Mouse (Mus musculus) CH12.LX (cell line): Measurements from ENCODE around the gene Fastkd5. TPM values are rescaled to one million over a fixed set of nuclear protein-coding genes. Genes with fewer than 3 reads are reported as not detected.

Experiments used
- DNase-seq: peaks from one replicate; pipeline ENCODE4 v3.0.0-alpha.2; 2013; ENCODE audit errors: extremely low read depth
- H3K27ac ChIP-seq: 2 replicates; pipeline ENCODE4 v1.5.1; 2012; ENCODE audit warnings: low read depth, mild to moderate bottlenecking, control low read depth, moderate library complexity; ENCODE audit not compliant: insufficient read depth
- H3K27me3 ChIP-seq: replicated peaks from 2 replicates; pipeline ENCODE3; 2012; ENCODE audit warnings: inconsistent platforms
- H3K36me3 ChIP-seq, 2 experiments: replicated peaks in 1 of 2; 2 replicates each; pipeline versions ENCODE3 to v1.6.1; 2012; ENCODE audit warnings: inconsistent platforms in 1 of 2, low read length in 1 of 2, mild to moderate bottlenecking in 1 of 2, mixed read lengths in 1 of 2, moderate library complexity in 1 of 2; ENCODE audit not compliant: control insufficient read depth in 1 of 2, insufficient read depth in 1 of 2
- H3K4me1 ChIP-seq, 2 experiments: 2 replicates each; pipeline ENCODE4 v1.6.1; 2012; ENCODE audit warnings: inconsistent platforms in 1 of 2, moderate library complexity in 1 of 2; ENCODE audit not compliant: insufficient read depth in 2 of 2, control insufficient read depth in 1 of 2
- H3K4me2 ChIP-seq: 2 replicates; pipeline ENCODE4 v1.6.1; 2012; ENCODE audit warnings: low read depth, mild to moderate bottlenecking, control low read depth; ENCODE audit not compliant: poor library complexity, insufficient read depth, severe bottlenecking
- H3K4me3 ChIP-seq, 3 experiments: fragments of 150-350 bp in 1 of 3; sonication (generic) in 1 of 3; replicated peaks in 1 of 3; 2 replicates each; pipeline versions ENCODE3 to v1.5.1; 2011 to 2012; ENCODE audit warnings: low read depth in 2 of 3, low read length in 2 of 3, mild to moderate bottlenecking in 2 of 3, moderate library complexity in 2 of 3, control low read depth in 1 of 3, improper control_type of control experiment in 1 of 3, inconsistent platforms in 1 of 3, mixed read lengths in 1 of 3; ENCODE audit not compliant: poor library complexity in 1 of 3
- H3K79me2 ChIP-seq: replicated peaks from 2 replicates; pipeline ENCODE4 v1.6.1; 2012; ENCODE audit warnings: mild to moderate bottlenecking, moderate library complexity; ENCODE audit not compliant: control insufficient read depth, poor library complexity, insufficient read depth, severe bottlenecking; ENCODE audit errors: extremely low read depth
- H3K9ac ChIP-seq: 2 replicates; pipeline ENCODE4 v1.6.1; 2012; ENCODE audit warnings: low read depth, mild to moderate bottlenecking, control low read depth, moderate library complexity; ENCODE audit not compliant: insufficient read depth
- H3K9me3 ChIP-seq: replicated peaks from 2 replicates; pipeline ENCODE3; 2012; ENCODE audit warnings: low read length, inconsistent platforms, mixed read lengths
- BHLHE40 ChIP-seq: IDR thresholded peaks from 2 replicates; pipeline ENCODE4 v1.6.1; 2011; ENCODE audit warnings: mild to moderate bottlenecking, low read depth, low read length, improper control_type of control experiment
- CHD1 ChIP-seq: IDR thresholded peaks from 2 replicates; pipeline ENCODE4 v1.6.1; 2012; ENCODE audit warnings: low read depth, low read length, improper control_type of control experiment, inconsistent platforms
- CHD2 ChIP-seq: IDR thresholded peaks from 2 replicates; pipeline ENCODE4 v1.6.1; 2011; ENCODE audit warnings: low read length, improper control_type of control experiment
- CTCF ChIP-seq, 2 experiments: IDR thresholded peaks in 1 of 2; conservative IDR thresholded peaks in 1 of 2; 2 replicates each; pipeline ENCODE4 v1.5.1; 2011 to 2012; ENCODE audit warnings: low read depth in 2 of 2, low read length in 2 of 2, improper control_type of control experiment in 1 of 2, inconsistent platforms in 1 of 2, mild to moderate bottlenecking in 1 of 2, moderate library complexity in 1 of 2
- E2F4 ChIP-seq: IDR thresholded peaks from 2 replicates; pipeline ENCODE4 v1.6.1; 2011; ENCODE audit warnings: low read depth, low read length, improper control_type of control experiment; ENCODE audit not compliant: insufficient replicate concordance
- ELF1 ChIP-seq: IDR thresholded peaks from 2 replicates; pipeline ENCODE4 v1.6.1; 2014; ENCODE audit warnings: low read depth, mild to moderate bottlenecking, inconsistent platforms, low read length, improper control_type of control experiment
- EP300 ChIP-seq: IDR thresholded peaks from 2 replicates; pipeline ENCODE4 v1.6.1; 2011; ENCODE audit warnings: low read length, improper control_type of control experiment
- ETS1 ChIP-seq: conservative IDR thresholded peaks from 2 replicates; pipeline ENCODE4 v1.6.1; 2012; ENCODE audit warnings: low read depth, mild to moderate bottlenecking, inconsistent platforms, low read length, improper control_type of control experiment, moderate library complexity
- GABPA ChIP-seq: IDR thresholded peaks from 2 replicates; pipeline ENCODE4 v1.6.1; 2012; ENCODE audit warnings: low read depth, low read length, improper control_type of control experiment, inconsistent platforms; ENCODE audit not compliant: insufficient replicate concordance
- HCFC1 ChIP-seq: IDR thresholded peaks from 2 replicates; pipeline ENCODE4 v1.6.1; 2012; ENCODE audit warnings: low read depth, mild to moderate bottlenecking, inconsistent platforms, low read length, improper control_type of control experiment
- IRF4 ChIP-seq: IDR thresholded peaks from 2 replicates; pipeline ENCODE4 v1.6.1; 2014; ENCODE audit warnings: low read depth, mild to moderate bottlenecking, inconsistent platforms, low read length, improper control_type of control experiment
- JUN ChIP-seq: IDR thresholded peaks from 2 replicates; pipeline ENCODE4 v1.6.1; 2011; ENCODE audit warnings: low read depth, mild to moderate bottlenecking, low read length, improper control_type of control experiment, moderate library complexity; ENCODE audit not compliant: insufficient read depth
- JUND ChIP-seq: conservative IDR thresholded peaks from 2 replicates; pipeline ENCODE4 v1.6.1; 2011; ENCODE audit warnings: low read depth, low read length, improper control_type of control experiment
- KAT2A ChIP-seq: IDR thresholded peaks from 2 replicates; pipeline ENCODE4 v1.6.1; 2012; ENCODE audit warnings: low read length, improper control_type of control experiment, inconsistent platforms; ENCODE audit not compliant: insufficient replicate concordance
- MAFK ChIP-seq: IDR thresholded peaks from 2 replicates; pipeline ENCODE4 v1.6.1; 2011; ENCODE audit warnings: low read length, improper control_type of control experiment; ENCODE audit not compliant: insufficient replicate concordance
- MAX ChIP-seq: IDR thresholded peaks from 2 replicates; pipeline ENCODE4 v1.6.1; 2011; ENCODE audit warnings: low read length, improper control_type of control experiment
- MAZ ChIP-seq: IDR thresholded peaks from 2 replicates; pipeline ENCODE4 v1.6.1; 2012; ENCODE audit warnings: low read depth, mild to moderate bottlenecking, inconsistent platforms, low read length, improper control_type of control experiment, moderate library complexity
- MEF2A ChIP-seq: IDR thresholded peaks from 2 replicates; pipeline ENCODE4 v1.6.1; 2014; ENCODE audit warnings: low read depth, mild to moderate bottlenecking, inconsistent platforms, low read length, improper control_type of control experiment, borderline replicate concordance
- MXI1 ChIP-seq: IDR thresholded peaks from 2 replicates; pipeline ENCODE4 v1.6.1; 2011; ENCODE audit warnings: mild to moderate bottlenecking, low read depth, low read length, improper control_type of control experiment
- MYC ChIP-seq: IDR thresholded peaks from 2 replicates; pipeline ENCODE4 v1.6.1; 2011; ENCODE audit warnings: low read depth, mild to moderate bottlenecking, improper control_type of control experiment, low read length
- NELFE ChIP-seq: IDR thresholded peaks from 2 replicates; pipeline ENCODE4 v1.6.1; 2011; ENCODE audit warnings: low read depth, low read length, improper control_type of control experiment
- NRF1 ChIP-seq: IDR thresholded peaks from 2 replicates; pipeline ENCODE4 v1.6.1; 2014; ENCODE audit warnings: low read depth, mild to moderate bottlenecking, inconsistent platforms, low read length, improper control_type of control experiment, moderate library complexity
- PAX5 ChIP-seq: IDR thresholded peaks from 2 replicates; pipeline ENCODE4 v1.6.1; 2012; ENCODE audit warnings: low read length, inconsistent platforms, mixed read lengths
- POLR2A ChIP-seq: IDR thresholded peaks from 2 replicates; pipeline ENCODE4 v1.6.1; 2011; ENCODE audit warnings: low read depth, mild to moderate bottlenecking, improper control_type of control experiment, low read length
- POLR2AphosphoS2 ChIP-seq: IDR thresholded peaks from 2 replicates; pipeline ENCODE4 v1.6.1; 2011; ENCODE audit warnings: low read depth, low read length, improper control_type of control experiment
- RAD21 ChIP-seq: IDR thresholded peaks from 2 replicates; pipeline ENCODE4 v1.6.1; 2011; ENCODE audit warnings: low read depth, mild to moderate bottlenecking, low read length, improper control_type of control experiment, moderate library complexity
- RCOR1 ChIP-seq: conservative IDR thresholded peaks from 2 replicates; pipeline ENCODE4 v1.6.1; 2012; ENCODE audit warnings: low read depth, mild to moderate bottlenecking, inconsistent platforms, low read length, improper control_type of control experiment
- SIN3A ChIP-seq: IDR thresholded peaks from 2 replicates; pipeline ENCODE4 v1.6.1; 2012; ENCODE audit warnings: low read length, improper control_type of control experiment, inconsistent platforms
- SMC3 ChIP-seq: IDR thresholded peaks from 2 replicates; pipeline ENCODE4 v1.6.1; 2011; ENCODE audit warnings: low read depth, low read length, improper control_type of control experiment
- TBP ChIP-seq: conservative IDR thresholded peaks from 2 replicates; pipeline ENCODE4 v1.6.1; 2011; ENCODE audit warnings: low read depth, low read length, improper control_type of control experiment
- TCF12 ChIP-seq: IDR thresholded peaks from 2 replicates; pipeline ENCODE4 v1.6.1; 2014; ENCODE audit warnings: low read depth, mild to moderate bottlenecking, inconsistent platforms, low read length, improper control_type of control experiment
- UBTF ChIP-seq: IDR thresholded peaks from 2 replicates; pipeline ENCODE4 v1.6.1; 2012; ENCODE audit warnings: low read depth, mild to moderate bottlenecking, inconsistent platforms, low read length, improper control_type of control experiment, moderate library complexity
- USF1 ChIP-seq: IDR thresholded peaks from 2 replicates; pipeline ENCODE4 v1.6.1; 2014; ENCODE audit warnings: low read depth, mild to moderate bottlenecking, inconsistent platforms, low read length, improper control_type of control experiment
- USF2 ChIP-seq: conservative IDR thresholded peaks from 2 replicates; pipeline ENCODE4 v1.6.1; 2011; ENCODE audit warnings: low read depth, low read length, improper control_type of control experiment
- ZC3H11A ChIP-seq: IDR thresholded peaks from 2 replicates; pipeline ENCODE4 v1.6.1; 2012; ENCODE audit warnings: low read depth, mild to moderate bottlenecking, inconsistent platforms, low read length, improper control_type of control experiment
- ZKSCAN1 ChIP-seq: IDR thresholded peaks from 2 replicates; pipeline ENCODE4 v1.6.1; 2012; ENCODE audit warnings: low read depth, inconsistent platforms, low read length, improper control_type of control experiment, borderline replicate concordance
- ZMIZ1 ChIP-seq: IDR thresholded peaks from 2 replicates; pipeline ENCODE4 v1.6.1; 2012; ENCODE audit warnings: low read depth, mild to moderate bottlenecking, inconsistent platforms, low read length, improper control_type of control experiment
- ZNF384 ChIP-seq: IDR thresholded peaks from 2 replicates; pipeline ENCODE4 v1.6.1; 2012; ENCODE audit warnings: low read depth, low read length, improper control_type of control experiment, inconsistent platforms
- dilution Hi-C: fragments of 300-500 bp; cut with MboI; formaldehyde crosslinking; loops from 2 replicates; pipeline ENCODE4 v1.14.3; 2020; ENCODE audit warnings: low sequenced_read_pairs; ENCODE audit not compliant: extremely low pct_unique_long_range_greater_than_20kb, extremely low pct_ligation_motif_present
- in situ Hi-C: fragments of 300-500 bp; cut with MboI; formaldehyde crosslinking; loops from 3 replicates; pipeline ENCODE4 v1.14.3; 2019; ENCODE audit warnings: low sequenced_read_pairs, low pct_ligation_motif_present, low pct_unique_long_range_greater_than_20kb, mixed read lengths
- polyA plus RNA-seq: library from polyadenylated mRNA; unstranded; fragments of >175 nt; gene quantifications from 2 replicates; pipeline ENCODE4 v1.2.1, GENCODE M21; 2012; ENCODE audit warnings: low read depth; ENCODE audit not compliant: insufficient read length
- total RNA-seq, 2 experiments: library from RNA; depleted of rRNA; stranded (reverse); fragments of 300-350 nt in 1 of 2; fragments of >200 nt in 1 of 2; gene quantifications; 2 replicates each; pipeline ENCODE4 v1.2.3; 2012 to 2014

Fastkd5 gene
- total RNA-seq (2012; rRNA removed): 6.0 and 9.7 TPM in 2 replicates
- total RNA-seq (2014; rRNA removed): 13.4 and 14.8 TPM in 2 replicates
- 7.3 and 9.1 TPM in 2 replicates for polyA plus RNA-seq

DNA sequence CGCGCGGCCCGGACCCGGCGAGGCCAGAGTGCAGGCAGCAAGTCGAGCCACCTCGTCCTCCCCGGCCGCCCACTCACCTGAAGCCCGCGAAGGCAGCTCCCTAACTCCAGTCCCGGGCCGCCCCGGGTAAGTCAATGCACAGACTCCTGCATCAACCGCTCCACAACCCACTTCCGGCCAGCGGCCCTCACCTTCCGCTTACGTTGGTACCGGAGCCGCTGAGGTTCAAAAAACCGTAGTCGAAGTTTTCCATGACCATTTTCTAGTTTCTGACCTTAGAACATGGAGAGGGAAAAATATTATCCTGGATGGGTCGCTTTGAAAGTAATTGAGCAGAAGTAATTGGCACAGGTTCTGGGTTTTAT lies at the start of gene Fastkd5, which contains the start of gene Ubox5:
Fastkd5 (minus strand) TSS at position 189 of the 365 bp plus-strand sequence.
Ubox5 (minus strand) TSS at position 200 of the 365 bp plus-strand sequence.
- H3K4me1 ChIP-seq: peaks cover 13 to 31% of the 10 kb centered on the region in 2 experiments
- H3K9ac ChIP-seq: peak within 1 kb of the TSS; percentile 91
- no peak within 1 kb of the TSS; the same call in 1 of the 2 replicates for H3K27ac ChIP-seq
- no peaks in the 10 kb centered on the region for H3K27me3 ChIP-seq
- H3K4me2 ChIP-seq: peak within 1 kb of the TSS; percentile 79
- dilution Hi-C loops (no loop called here), in situ Hi-C loops (no loop called here)
- peaks cover 41% of the 10 kb centered on the region for H3K79me2 ChIP-seq
- H3K9me3 ChIP-seq: no peaks in the 10 kb centered on the region
- TF ChIP-seq BHLHE40 (no peak; the same call in 1 of the 2 replicates), RCOR1 (0 out of 2 replicates have a peak, but pooled peaks have one; percentile 18), UBTF (no peak), USF2 (no peak), ELF1 (peak; percentile 96), POLR2A (peak; percentile 87), EP300 (no peak; the same call in 1 of the 2 replicates), CHD1 (no peak), HCFC1 (peak; percentile 96), ZKSCAN1 (no peak), MAX (no peak), SIN3A (peak; percentile 97), MAZ (peak; percentile 50; the same call in 1 of the 2 replicates), IRF4 (peak; percentile 72), JUN (0 out of 2 replicates have a peak, but pooled peaks have one; percentile 9), TCF12 (peak; percentile 79), SMC3 (no peak), USF1 (no peak), MAFK (no peak), E2F4 (peak; percentile 61; the same call in 1 of the 2 replicates), MYC (no peak), RAD21 (no peak), NELFE (peak; percentile 81), CTCF (conservative IDR thresholded peaks at IDR 0.05 in 1 of 2, IDR thresholded peaks at IDR 0.05 in 1 of 2; ENCODE audit: low read depth in 2 of 2, low read length in 2 of 2) (no peak), KAT2A (peak; percentile 91; the same call in 1 of the 2 replicates), ETS1 (peak; percentile 20; the same call in 1 of the 2 replicates), MXI1 (peak; percentile 79), PAX5 (no peak), NRF1 (no peak), JUND (no peak), MEF2A (0 out of 2 replicates have a peak, but pooled peaks have one; percentile 65), CHD2 (no peak), POLR2AphosphoS2 (peak; percentile 69; the same call in 1 of the 2 replicates), ZNF384 (no peak), ZC3H11A (no peak), GABPA (no peak; the same call in 1 of the 2 replicates), ZMIZ1 (0 out of 2 replicates have a peak, but pooled peaks have one; percentile 44), TBP (peak; percentile 70; the same call in 1 of the 2 replicates)
- peak; percentile 91 for DNase-seq
- peaks cover 15 to 40% of the 10 kb centered on the region in 2 experiments for H3K36me3 ChIP-seq
- H3K4me3 ChIP-seq: peak within 1 kb of the TSS; percentile 87 to 96 (median 88)
